In the genomic region with DNA sequence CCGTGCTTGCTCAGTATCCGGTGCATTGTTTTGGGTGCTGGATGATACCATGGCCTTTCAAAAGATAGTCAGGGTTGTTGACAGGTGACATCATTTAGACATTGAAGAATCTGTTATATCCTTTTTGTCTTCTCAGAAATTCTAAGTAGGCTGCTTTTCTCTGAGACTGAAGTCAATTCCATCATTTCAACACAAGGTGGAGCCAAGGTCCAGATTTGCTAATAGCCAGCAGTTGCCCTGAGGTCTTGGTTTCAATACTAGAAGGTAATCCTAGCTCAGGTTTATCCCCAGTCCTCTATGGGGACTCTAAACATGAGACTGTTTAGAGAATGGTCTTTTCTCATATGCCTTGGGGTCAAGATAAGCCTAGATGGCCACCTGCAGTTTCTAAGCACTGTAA, we compare ENCODE assay signal across 9 mouse cellular contexts. TPM values are rescaled to one million over a fixed set of nuclear protein-coding genes. Genes with fewer than 3 reads are reported as not detected.
A peak's percentile ranks its signal among the peaks of the same experiment; 100 is the strongest.
DNase-seq lines count a peak whose midpoint lies in the region; ATAC-seq and TF ChIP-seq lines count a peak whose summit lies in the region.
"Had no signal": no experiment of that assay in that cellular context is flagged by ENCODE, and none has a peak within 500 bp of the region (broad histone marks: within the 10 kb centered on the region; RNA-seq: fewer than 3 reads in every experiment).

No protein-coding gene starts in this region.

- TF ChIP-seq EP300 in CH12.LX (IDR thresholded peaks at IDR 0.05; ENCODE audit: low read length): no peak

- peak; percentile 70 for TF ChIP-seq CTCF in kidney, postnatal 0 days (IDR thresholded peaks at IDR 0.05; ENCODE audit: low read depth)
- peak in 1 of 2 experiments; percentile 73; a peak in 2 of 4 replicates for TF ChIP-seq CTCF in CH12.LX (conservative IDR thresholded peaks at IDR 0.05 in 1 of 2, IDR thresholded peaks at IDR 0.05 in 1 of 2; ENCODE audit: low read depth in 2 of 2, low read length in 2 of 2)

- in situ Hi-C loops in CH12.LX (cut with MboI; ENCODE audit: low pct_ligation_motif_present, low pct_unique_long_range_greater_than_20kb, low sequenced_read_pairs): no loop called here

- H3K4me3 ChIP-seq in kidney, postnatal 0 days (replicated peaks; ENCODE audit: low read depth, low read length): no peak overlapping the region
- no peak overlapping the region for H3K4me3 ChIP-seq in kidney, embryonic 15.5 days (replicated peaks)
- H3K4me3 ChIP-seq in CH12.LX (replicated peaks in 1 of 3; ENCODE audit: low read depth in 2 of 3, low read length in 2 of 3, poor library complexity in 1 of 3): no peak overlapping the region
- H3K4me3 ChIP-seq: liver, embryonic 15.5 days; stomach, embryonic 15.5 days had no signal

- H3K27ac ChIP-seq in kidney, postnatal 0 days: no peak overlapping the region
- H3K27ac ChIP-seq in kidney, embryonic 15.5 days: no peak overlapping the region
- no peak overlapping the region for H3K27ac ChIP-seq in CH12.LX (ENCODE audit: insufficient read depth, low read depth)
- H3K27ac ChIP-seq: liver, embryonic 15.5 days; stomach, embryonic 15.5 days had no signal

- no peak for ATAC-seq in kidney, postnatal 0 days (replicated peaks; ENCODE audit: low FRiP score, low read depth)
- ATAC-seq in kidney, embryonic 15.5 days (replicated peaks; ENCODE audit: low FRiP score): no peak

- H3K4me2 ChIP-seq in kidney, postnatal 0 days (ENCODE audit: low read length): no peak overlapping the region
- H3K4me2 ChIP-seq in kidney, embryonic 15.5 days: no peak overlapping the region
- no peak overlapping the region for H3K4me2 ChIP-seq in CH12.LX (ENCODE audit: insufficient read depth, low read depth, poor library complexity, severe bottlenecking)
- H3K4me2 ChIP-seq: liver, embryonic 15.5 days; stomach, embryonic 15.5 days had no signal

- H3K79me2 ChIP-seq in CH12.LX (replicated peaks; ENCODE audit: control insufficient read depth, extremely low read depth, insufficient read depth, poor library complexity, severe bottlenecking): no peaks in the 10 kb centered on the region

- no peaks in the 10 kb centered on the region for H3K36me3 ChIP-seq in kidney, postnatal 0 days (ENCODE audit: insufficient read depth, low read length)
- H3K36me3 ChIP-seq in kidney, embryonic 15.5 days: no peaks in the 10 kb centered on the region
- no peaks in the 10 kb centered on the region for H3K36me3 ChIP-seq in CH12.LX (replicated peaks in 1 of 2; ENCODE audit: control insufficient read depth in 1 of 2, insufficient read depth in 1 of 2, low read length in 1 of 2)
- H3K36me3 ChIP-seq: liver, embryonic 15.5 days; stomach, embryonic 15.5 days had no signal

- no peak overlapping the region for H3K9ac ChIP-seq in kidney, postnatal 0 days (ENCODE audit: low read depth, low read length)
- H3K9ac ChIP-seq in kidney, embryonic 15.5 days: no peak overlapping the region
- no peak overlapping the region for H3K9ac ChIP-seq in CH12.LX (ENCODE audit: insufficient read depth, low read depth)
- H3K9ac ChIP-seq: liver, embryonic 15.5 days; stomach, embryonic 15.5 days had no signal

- no peak for TF ChIP-seq POLR2A in CH12.LX (IDR thresholded peaks at IDR 0.05; ENCODE audit: low read depth, low read length)

- H3K4me1 ChIP-seq in kidney, postnatal 0 days (replicated peaks; ENCODE audit: insufficient read depth, low read length): no peaks in the 10 kb centered on the region
- no peaks in the 10 kb centered on the region for H3K4me1 ChIP-seq in kidney, embryonic 15.5 days
- H3K4me1 ChIP-seq in CH12.LX (ENCODE audit: control insufficient read depth in 1 of 2, insufficient read depth in 2 of 2): no peaks in the 10 kb centered on the region
- H3K4me1 ChIP-seq: liver, embryonic 15.5 days; stomach, embryonic 15.5 days had no signal

- dilution Hi-C loops in CH12.LX (cut with MboI; ENCODE audit: extremely low pct_ligation_motif_present, extremely low pct_unique_long_range_greater_than_20kb, low sequenced_read_pairs): no loop called here

- WGBS in kidney, postnatal 0 days: 53% methylated on average over 2 of the region's 2 CpGs
- WGBS in kidney, embryonic 15.5 days: 60% methylated on average over 2 of the region's 2 CpGs

- TF ChIP-seq RAD21 in CH12.LX (IDR thresholded peaks at IDR 0.05; ENCODE audit: low read depth, low read length): peak; percentile 74

- no peaks in the 10 kb centered on the region for H3K27me3 ChIP-seq in kidney, postnatal 0 days (ENCODE audit: insufficient read depth, low read length)
- H3K27me3 ChIP-seq in kidney, embryonic 15.5 days: 0 out of 2 replicates have a peak, but pooled peaks cover 7% of the 10 kb centered on the region
- no peaks in the 10 kb centered on the region for H3K27me3 ChIP-seq in CH12.LX (replicated peaks)
- H3K27me3 ChIP-seq: liver, embryonic 15.5 days; stomach, embryonic 15.5 days had no signal

- H3K9me3 ChIP-seq in kidney, postnatal 0 days (replicated peaks; ENCODE audit: low read length): no peaks in the 10 kb centered on the region
- H3K9me3 ChIP-seq in kidney, embryonic 15.5 days (replicated peaks): no peaks in the 10 kb centered on the region
- no peaks in the 10 kb centered on the region for H3K9me3 ChIP-seq in CH12.LX (replicated peaks; ENCODE audit: low read length)
- H3K9me3 ChIP-seq: liver, embryonic 15.5 days; stomach, embryonic 15.5 days had no signal

- peak; percentile 54 for DNase-seq in kidney, postnatal 0 days (ENCODE audit: low spot score)
- DNase-seq in CH12.LX (ENCODE audit: extremely low read depth) (peak; percentile 58), NIH3T3 (ENCODE audit: low read depth) (peak; percentile 66)
- peak; percentile 46 for DNase-seq in induced T-regulatory cell, adult 2 months (ENCODE audit: low read depth)
- no peak for DNase-seq in natural killer cell, adult 2 months (ENCODE audit: low spot score in 2 of 2)
- no peak for DNase-seq in frontal cortex, postnatal 25 days (ENCODE audit: low spot score in 2 of 2)

TF ChIP-seq in CH12.LX, 34 proteins besides CTCF, POLR2A, EP300 and RAD21:
- TF ChIP-seq HCFC1 (IDR thresholded peaks at IDR 0.05; ENCODE audit: low read depth, low read length): no peak
- TF ChIP-seq ZC3H11A (IDR thresholded peaks at IDR 0.05; ENCODE audit: low read depth, low read length): no peak; the same call in 1 of the 2 replicates
- no peak for TF ChIP-seq POLR2AphosphoS2 (IDR thresholded peaks at IDR 0.05; ENCODE audit: low read depth, low read length)
- no peak for TF ChIP-seq GABPA (IDR thresholded peaks at IDR 0.05; ENCODE audit: insufficient replicate concordance, low read depth, low read length)
- TF ChIP-seq SMC3 (IDR thresholded peaks at IDR 0.05; ENCODE audit: low read depth, low read length): peak; percentile 71

RNA-seq across cellular contexts. Expression of a gene that starts 47.9 kb away (rescaled TPM):
- polyA plus RNA-seq in kidney, postnatal 0 days (2015; fragmentation: Nextera tagmentation; extraction: Ambion mirVana): 23.4 and 25.0 TPM in 2 replicates
- 44.6 and 50.1 TPM in 2 replicates for polyA plus RNA-seq in kidney, embryonic 15.5 days (2015; fragmentation: Nextera tagmentation; extraction: Ambion mirVana)
- total RNA-seq in CH12.LX (2012; rRNA removed): 19.8 and 22.0 TPM in 2 replicates
- 59.7 and 67.0 TPM in 2 replicates for total RNA-seq in CH12.LX (2014; rRNA removed)
- 27.1 and 29.4 TPM in 2 replicates for polyA plus RNA-seq in CH12.LX (2012; ENCODE audit: insufficient read length, low read depth)

Comparison
In these comparisons a context has a peak if more than half of its experiments do, and no peak if none do; other contexts are left out.
1. DNase-seq: peak in kidney, postnatal 0 days (single experiment), CH12.LX (single experiment), NIH3T3 (single experiment) and induced T-regulatory cell, adult 2 months (single experiment); none in natural killer cell, adult 2 months (0 of 2) and frontal cortex, postnatal 25 days (0 of 2).